ENCODE assay signal across 8 mouse cellular contexts in genomic region chr2:169061520-169061919, GRCm38 (mm10).
A peak's percentile ranks its signal among the peaks of the same experiment; 100 is the strongest.
DNase-seq lines count a peak whose midpoint lies in the region; ATAC-seq and TF ChIP-seq lines count a peak whose summit lies in the region.

No protein-coding gene starts in this region.

- no peak for TF ChIP-seq POLR2A in ES-Bruce4 (IDR thresholded peaks at IDR 0.05; ENCODE audit: insufficient read depth, low read length)
- TF ChIP-seq POLR2A in olfactory bulb, adult 2 months (IDR thresholded peaks at IDR 0.05; ENCODE audit: insufficient read depth, low read depth, low read length) = no peak

- 0 out of 2 replicates have a peak, but pooled peaks have one; percentile 39 for ATAC-seq in forebrain, embryonic 12.5 days (ENCODE audit: low FRiP score)
- no peak; the same call in 1 of the 2 replicates for ATAC-seq in heart, embryonic 14.5 days (ENCODE audit: insufficient number of reproducible peaks, insufficient read depth, low FRiP score, low read depth)
- no peak for ATAC-seq in liver, embryonic 12.5 days

- no peaks in the 10 kb centered on the region for H3K36me3 ChIP-seq in ES-Bruce4 (ENCODE audit: control insufficient read depth, insufficient read depth, low read length, poor library complexity, severe bottlenecking)
- no peaks in the 10 kb centered on the region for H3K36me3 ChIP-seq in forebrain, embryonic 12.5 days (replicated peaks)
- no peaks in the 10 kb centered on the region for H3K36me3 ChIP-seq in heart, embryonic 14.5 days (ENCODE audit: control insufficient read depth, insufficient read depth, low read length)
- no peaks in the 10 kb centered on the region for H3K36me3 ChIP-seq in liver, embryonic 12.5 days

- no peaks in the 10 kb centered on the region for H3K4me1 ChIP-seq in ES-Bruce4 (ENCODE audit: control insufficient read depth, insufficient read depth, low read length)
- H3K4me1 ChIP-seq in forebrain, embryonic 12.5 days = 0 out of 2 replicates have a peak, but pooled peaks cover 3% of the 10 kb centered on the region
- peaks cover 0 to 4% of the 10 kb centered on the region in 2 experiments; a peak in 1 of 4 replicates for H3K4me1 ChIP-seq in heart, embryonic 14.5 days (ENCODE audit: control insufficient read depth in 2 of 2, insufficient read depth in 2 of 2, low read length in 2 of 2)
- H3K4me1 ChIP-seq in liver, embryonic 12.5 days = no peaks in the 10 kb centered on the region
- H3K4me1 ChIP-seq in olfactory bulb, adult 2 months (ENCODE audit: control insufficient read depth, insufficient read depth, low read length) = no peaks in the 10 kb centered on the region

- no peak overlapping the region for H3K4me2 ChIP-seq in forebrain, embryonic 12.5 days
- H3K4me2 ChIP-seq in heart, embryonic 14.5 days (ENCODE audit: low read length) = peak overlapping the region; percentile 26; the same call in 1 of the 2 replicates
- 0 out of 2 replicates have a peak overlapping the region, but pooled peaks have one; percentile 14 for H3K4me2 ChIP-seq in liver, embryonic 12.5 days

- 8% methylated on average over 11 of the region's 11 CpGs for WGBS in forebrain, embryonic 12.5 days
- 6% methylated on average over 11 of the region's 11 CpGs for WGBS in heart, embryonic 14.5 days
- WGBS in liver, embryonic 12.5 days (ENCODE audit: insufficient replicate concordance) = 8% methylated on average over 11 of the region's 11 CpGs
- WGBS in olfactory bulb, adult 2 months = 7% methylated on average over 11 of the region's 11 CpGs

- DNase-seq in c-Kit-positive CD71-negative TER-119-negative erythroid progenitor cells, embryonic 14.5 days (ENCODE audit: low read depth) = peak; percentile 34
- peak; percentile 82 to 90 for DNase-seq in kidney, postnatal 25 days
- peak; percentile 61 for DNase-seq in thymus, postnatal 14 days

- H3K9ac ChIP-seq in ES-Bruce4 (ENCODE audit: low read depth, poor library complexity, severe bottlenecking) = no peak overlapping the region
- no peak overlapping the region for H3K9ac ChIP-seq in forebrain, embryonic 12.5 days
- H3K9ac ChIP-seq in heart, embryonic 14.5 days (ENCODE audit: low read length) = no peak overlapping the region
- H3K9ac ChIP-seq in liver, embryonic 12.5 days = no peak overlapping the region; the same call in 1 of the 2 replicates

- peak; percentile 84 for TF ChIP-seq CTCF in ES-Bruce4 (IDR thresholded peaks at IDR 0.05; ENCODE audit: low read depth, low read length)
- peak; percentile 59 for TF ChIP-seq CTCF in olfactory bulb, adult 2 months (IDR thresholded peaks at IDR 0.05; ENCODE audit: insufficient read depth, low read depth, low read length)

- no peak for TF ChIP-seq EP300 in ES-Bruce4 (IDR thresholded peaks at IDR 0.05; ENCODE audit: insufficient read depth, low read depth, low read length)

- H3K4me3 ChIP-seq in ES-Bruce4 (ENCODE audit: low read depth, low read length) = no peak overlapping the region
- no peak overlapping the region for H3K4me3 ChIP-seq in forebrain, embryonic 12.5 days (replicated peaks)
- H3K4me3 ChIP-seq in heart, embryonic 14.5 days (ENCODE audit: control insufficient read depth in 1 of 2, insufficient read depth in 1 of 2, low read depth in 1 of 2, low read length in 2 of 2) = no peak overlapping the region
- no peak overlapping the region for H3K4me3 ChIP-seq in liver, embryonic 12.5 days
- no peak overlapping the region for H3K4me3 ChIP-seq in olfactory bulb, adult 2 months (ENCODE audit: insufficient read depth, low read depth, low read length)

- H3K9me3 ChIP-seq in ES-Bruce4 (replicated peaks; ENCODE audit: control insufficient read depth, insufficient read depth, low read length, poor library complexity, severe bottlenecking) = peaks cover 3% of the 10 kb centered on the region; the same call in 1 of the 2 replicates
- H3K9me3 ChIP-seq in forebrain, embryonic 12.5 days = 0 out of 2 replicates have a peak, but pooled peaks cover 6% of the 10 kb centered on the region
- no peaks in the 10 kb centered on the region; the same call in 1 of the 2 replicates for H3K9me3 ChIP-seq in heart, embryonic 14.5 days (ENCODE audit: control insufficient read depth, low read length)
- peaks cover 4% of the 10 kb centered on the region for H3K9me3 ChIP-seq in liver, embryonic 12.5 days (replicated peaks)

- H3K27ac ChIP-seq in ES-Bruce4 (ENCODE audit: insufficient read depth, low read length) = no peak overlapping the region
- no peak overlapping the region for H3K27ac ChIP-seq in forebrain, embryonic 12.5 days
- H3K27ac ChIP-seq in heart, embryonic 14.5 days (replicated peaks in 1 of 2; ENCODE audit: control insufficient read depth in 1 of 2, insufficient read depth in 1 of 2, low read depth in 2 of 2, low read length in 2 of 2) = no peak overlapping the region
- no peak overlapping the region for H3K27ac ChIP-seq in liver, embryonic 12.5 days
- no peak overlapping the region for H3K27ac ChIP-seq in olfactory bulb, adult 2 months (ENCODE audit: insufficient read depth, low read depth, low read length)

- H3K27me3 ChIP-seq in ES-Bruce4 (ENCODE audit: control insufficient read depth, insufficient read depth, low read length, poor library complexity, severe bottlenecking) = no peaks in the 10 kb centered on the region
- H3K27me3 ChIP-seq in forebrain, embryonic 12.5 days = peaks cover 11% of the 10 kb centered on the region; the same call in 1 of the 2 replicates
- no peaks in the 10 kb centered on the region; the same call in 1 of the 2 replicates for H3K27me3 ChIP-seq in heart, embryonic 14.5 days (ENCODE audit: control insufficient read depth, insufficient read depth, low read length)
- H3K27me3 ChIP-seq in liver, embryonic 12.5 days (replicated peaks) = no peaks in the 10 kb centered on the region

Comparison
In these comparisons a context has a peak if more than half of its experiments do, and no peak if none do; other contexts are left out.
1. DNase-seq: peak in every context shown above with its lines; median percentile 86 in kidney, postnatal 25 days; 61 in thymus, postnatal 14 days; 34 in c-Kit-positive CD71-negative TER-119-negative erythroid progenitor cells, embryonic 14.5 days.